Mouse (Mus musculus): Measurements from ENCODE around the gene Camkmt. TPM values are rescaled to one million over a fixed set of nuclear protein-coding genes. Genes with fewer than 3 reads are reported as not detected.

Camkmt gene
- polyA plus RNA-seq, 1 experiment from 2014 or later = 7.0 TPM

- H3K4me3 ChIP-seq (ENCODE audit: low read depth, low read length) = no peak overlapping the region
- no peak overlapping the region for H3K4me2 ChIP-seq
- H3K27me3 ChIP-seq (ENCODE audit: control insufficient read depth, insufficient read depth, low read length) = no peaks in the 10 kb centered on the region
- H3K36me3 ChIP-seq (ENCODE audit: control insufficient read depth, insufficient read depth, low read length) = no peaks in the 10 kb centered on the region
- H3K4me1 ChIP-seq (ENCODE audit: control insufficient read depth, insufficient read depth, low read length) = no peaks in the 10 kb centered on the region
- H3K9me3 ChIP-seq (replicated peaks; ENCODE audit: control insufficient read depth, low read length) = no peaks in the 10 kb centered on the region
- no peak for ATAC-seq (replicated peaks; ENCODE audit: insufficient number of reproducible peaks, low FRiP score, low TSS enrichment)
- 42% methylated on average over 5 of the region's 5 CpGs for whole genome bisulfite sequencing (ENCODE audit: insufficient replicate concordance)
- H3K27ac ChIP-seq (ENCODE audit: low read depth, low read length) = no peak overlapping the region
- no peak overlapping the region for H3K9ac ChIP-seq (ENCODE audit: low read depth, low read length)
Measured at GRCm38 (mm10) chr17:85395502-85395901, 305.1 kb downstream of the Camkmt start.

DNA sequence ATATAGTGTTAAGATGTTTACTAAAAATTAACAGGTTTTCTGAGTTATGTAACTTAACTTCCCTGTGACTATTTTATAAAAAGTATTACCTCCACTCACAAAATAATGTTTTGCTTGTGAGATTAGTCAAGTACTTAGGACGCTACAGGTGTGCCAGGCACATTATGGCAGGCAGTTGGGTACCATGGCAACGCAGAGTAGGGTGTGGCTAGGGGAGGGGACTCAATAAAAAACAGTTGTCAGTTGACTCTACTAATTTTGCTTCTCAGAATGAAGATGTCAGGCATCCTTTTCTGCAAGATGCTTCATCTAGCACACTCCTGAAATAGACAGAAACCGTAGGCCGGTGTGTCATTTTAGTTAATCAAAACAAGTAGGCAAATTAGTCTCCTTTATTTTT, 310.4 kb downstream of the Camkmt start:
- Histone ChIP-seq H3K4me2 (no peak overlapping the region), H3K9me3 (replicated peaks; ENCODE audit: control insufficient read depth, low read length) (no peaks in the 10 kb centered on the region), H3K27me3 (ENCODE audit: control insufficient read depth, insufficient read depth, low read length) (no peaks in the 10 kb centered on the region), H3K36me3 (ENCODE audit: control insufficient read depth, insufficient read depth, low read length) (no peaks in the 10 kb centered on the region), H3K4me1 (ENCODE audit: control insufficient read depth, insufficient read depth, low read length) (no peaks in the 10 kb centered on the region), H3K9ac (ENCODE audit: low read depth, low read length) (no peak overlapping the region), H3K27ac (ENCODE audit: low read depth, low read length) (no peak overlapping the region), H3K4me3 (ENCODE audit: low read depth, low read length) (no peak overlapping the region)
- no peak for ATAC-seq (replicated peaks; ENCODE audit: insufficient number of reproducible peaks, low FRiP score, low TSS enrichment)
- WGBS (ENCODE audit: insufficient replicate concordance) = 80% methylated on average over 4 of the region's 4 CpGs

- Histone ChIP-seq H3K36me3 (ENCODE audit: control insufficient read depth, insufficient read depth, low read length) (no peaks in the 10 kb centered on the region), H3K4me2 (no peak overlapping the region), H3K27me3 (ENCODE audit: control insufficient read depth, insufficient read depth, low read length) (no peaks in the 10 kb centered on the region), H3K4me3 (ENCODE audit: low read depth, low read length) (no peak overlapping the region), H3K9ac (ENCODE audit: low read depth, low read length) (no peak overlapping the region), H3K4me1 (ENCODE audit: control insufficient read depth, insufficient read depth, low read length) (peaks cover 4% of the 10 kb centered on the region; the same call in 1 of the 2 replicates), H3K27ac (ENCODE audit: low read depth, low read length) (no peak overlapping the region), H3K9me3 (replicated peaks; ENCODE audit: control insufficient read depth, low read length) (no peaks in the 10 kb centered on the region)
- WGBS (ENCODE audit: insufficient replicate concordance) = 74% methylated on average over 5 of the region's 5 CpGs
- no peak for ATAC-seq (replicated peaks; ENCODE audit: insufficient number of reproducible peaks, low FRiP score, low TSS enrichment)
Measured at GRCm38 (mm10) chr17:85405161-85405560, 314.8 kb downstream of the Camkmt start.

DNA sequence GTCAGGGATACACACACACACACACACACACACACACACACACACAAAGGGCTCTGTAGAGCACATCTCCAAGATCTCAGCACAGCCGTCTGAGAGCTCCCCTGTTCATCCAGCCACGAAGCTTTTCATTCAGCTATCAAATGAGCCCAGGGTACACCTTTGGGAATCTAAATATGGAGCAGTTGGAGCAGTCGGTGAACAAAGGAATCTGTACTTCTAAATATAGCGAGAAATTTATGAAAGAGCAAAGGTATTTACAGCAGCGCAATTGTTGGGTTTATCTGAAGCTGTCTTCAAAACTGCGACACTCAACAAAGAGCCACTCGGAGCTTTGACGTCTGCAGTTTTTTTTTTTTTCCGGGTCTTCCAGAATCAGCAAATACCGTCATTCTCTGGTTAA, 315.8 kb downstream of the Camkmt start:
- H3K9ac ChIP-seq (ENCODE audit: low read depth, low read length) = no peak overlapping the region
- WGBS (ENCODE audit: insufficient replicate concordance) = 58% methylated on average over 10 of the region's 10 CpGs
- no peak for ATAC-seq (replicated peaks; ENCODE audit: insufficient number of reproducible peaks, low FRiP score, low TSS enrichment)

DNA sequence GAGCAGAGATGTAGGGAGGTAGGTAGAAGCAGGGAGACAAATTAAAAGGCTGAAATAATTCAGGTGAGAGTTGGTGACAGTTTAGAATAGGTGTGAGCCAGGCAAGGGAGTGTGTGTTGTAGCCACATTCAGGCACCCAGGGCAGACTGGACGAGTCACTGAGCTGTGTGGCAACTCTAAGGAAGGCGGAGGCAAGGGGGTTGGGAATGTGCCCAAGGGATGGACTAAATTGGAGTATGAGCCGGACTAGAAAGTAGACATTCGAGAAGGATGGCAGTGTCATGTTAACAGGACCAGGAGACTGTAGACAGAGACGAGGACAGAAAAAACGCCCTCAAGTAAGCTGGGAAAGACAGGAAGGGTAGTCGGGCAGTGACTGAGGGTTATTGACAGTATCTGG, 338.5 kb downstream of the Camkmt start:
- 73% methylated on average over 7 of the region's 7 CpGs for WGBS (ENCODE audit: insufficient replicate concordance)
- H3K9ac ChIP-seq (ENCODE audit: low read depth, low read length) = no peak overlapping the region
- ATAC-seq (replicated peaks; ENCODE audit: insufficient number of reproducible peaks, low FRiP score, low TSS enrichment) = no peak
- H3K4me2 ChIP-seq = no peak overlapping the region
- no peaks in the 10 kb centered on the region for H3K36me3 ChIP-seq (ENCODE audit: control insufficient read depth, insufficient read depth, low read length)
- H3K27ac ChIP-seq (ENCODE audit: low read depth, low read length) = no peak overlapping the region
- no peak overlapping the region for H3K4me3 ChIP-seq (ENCODE audit: low read depth, low read length)
- H3K9me3 ChIP-seq (replicated peaks; ENCODE audit: control insufficient read depth, low read length) = no peaks in the 10 kb centered on the region
- no peaks in the 10 kb centered on the region for H3K27me3 ChIP-seq (ENCODE audit: control insufficient read depth, insufficient read depth, low read length)
- H3K4me1 ChIP-seq (ENCODE audit: control insufficient read depth, insufficient read depth, low read length) = peaks cover 6% of the 10 kb centered on the region

More for the DNA sequence above, 315.8 kb downstream of the Camkmt start:
- H3K27me3 ChIP-seq (ENCODE audit: control insufficient read depth, insufficient read depth, low read length) = no peaks in the 10 kb centered on the region
- no peak overlapping the region for H3K27ac ChIP-seq (ENCODE audit: low read depth, low read length)
- H3K4me3 ChIP-seq (ENCODE audit: low read depth, low read length) = no peak overlapping the region
- H3K4me2 ChIP-seq = no peak overlapping the region
- peaks cover 4% of the 10 kb centered on the region; the same call in 1 of the 2 replicates for H3K4me1 ChIP-seq (ENCODE audit: control insufficient read depth, insufficient read depth, low read length)
- H3K36me3 ChIP-seq (ENCODE audit: control insufficient read depth, insufficient read depth, low read length) = no peaks in the 10 kb centered on the region
- no peaks in the 10 kb centered on the region for H3K9me3 ChIP-seq (replicated peaks; ENCODE audit: control insufficient read depth, low read length)

DNA sequence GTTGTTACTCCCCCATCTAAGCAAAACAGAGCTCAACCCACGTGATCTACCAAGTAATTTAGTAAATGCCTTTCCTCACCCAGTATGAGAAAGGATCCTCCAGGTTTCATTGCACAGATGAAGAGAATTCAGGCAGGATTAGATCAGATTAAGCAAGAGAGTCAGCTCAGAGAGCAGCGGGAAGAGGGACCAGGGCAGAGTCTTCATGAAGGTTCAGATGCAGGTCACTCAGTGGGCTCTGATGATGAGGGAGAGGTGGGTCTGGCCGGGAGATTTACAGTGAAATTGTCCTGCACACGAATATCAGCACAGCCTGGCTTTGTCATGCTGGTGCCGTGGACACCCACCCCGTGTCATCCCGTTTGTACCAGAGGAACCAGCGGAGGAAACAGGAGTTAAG, 342.6 kb downstream of the Camkmt start:
- Histone ChIP-seq H3K4me2 (peak overlapping the region; percentile 38), H3K27ac (ENCODE audit: low read depth, low read length) (no peak overlapping the region), H3K9me3 (replicated peaks; ENCODE audit: control insufficient read depth, low read length) (no peaks in the 10 kb centered on the region), H3K36me3 (ENCODE audit: control insufficient read depth, insufficient read depth, low read length) (no peaks in the 10 kb centered on the region), H3K4me1 (ENCODE audit: control insufficient read depth, insufficient read depth, low read length) (peaks cover 6% of the 10 kb centered on the region), H3K4me3 (ENCODE audit: low read depth, low read length) (no peak overlapping the region), H3K9ac (ENCODE audit: low read depth, low read length) (no peak overlapping the region), H3K27me3 (ENCODE audit: control insufficient read depth, insufficient read depth, low read length) (no peaks in the 10 kb centered on the region)
- no peak for ATAC-seq (replicated peaks; ENCODE audit: insufficient number of reproducible peaks, low FRiP score, low TSS enrichment)
- 29% methylated on average over 8 of the region's 8 CpGs for WGBS (ENCODE audit: insufficient replicate concordance)

DNA sequence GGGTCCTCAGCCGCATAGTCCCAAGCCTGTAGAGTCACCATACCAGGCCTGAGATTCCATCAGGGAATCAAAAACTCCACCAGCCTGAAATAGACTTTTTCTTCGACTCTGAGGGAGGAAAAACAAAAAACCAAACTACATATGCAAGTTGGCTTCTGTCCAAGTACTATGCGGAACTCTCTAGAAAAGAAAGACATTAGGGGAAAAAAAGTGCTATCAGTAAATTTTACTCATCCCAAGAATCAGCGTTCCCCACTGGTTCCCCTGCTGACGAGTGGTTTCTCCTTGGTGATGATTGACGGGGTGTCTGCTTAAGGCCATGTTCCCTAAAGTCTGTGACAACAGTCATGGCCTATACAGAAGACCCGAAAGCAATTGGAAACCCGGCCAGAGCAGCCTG, 352.7 kb downstream of the Camkmt start:
- H3K4me2 ChIP-seq = no peak overlapping the region
- H3K36me3 ChIP-seq (ENCODE audit: control insufficient read depth, insufficient read depth, low read length) = no peaks in the 10 kb centered on the region
- H3K9ac ChIP-seq (ENCODE audit: low read depth, low read length) = no peak overlapping the region
- H3K4me3 ChIP-seq (ENCODE audit: low read depth, low read length) = no peak overlapping the region
- H3K9me3 ChIP-seq (replicated peaks; ENCODE audit: control insufficient read depth, low read length) = no peaks in the 10 kb centered on the region
- H3K27ac ChIP-seq (ENCODE audit: low read depth, low read length) = no peak overlapping the region
- WGBS (ENCODE audit: insufficient replicate concordance) = 68% methylated on average over 8 of the region's 8 CpGs
- H3K4me1 ChIP-seq (ENCODE audit: control insufficient read depth, insufficient read depth, low read length) = no peaks in the 10 kb centered on the region
- ATAC-seq (replicated peaks; ENCODE audit: insufficient number of reproducible peaks, low FRiP score, low TSS enrichment) = no peak
- no peaks in the 10 kb centered on the region for H3K27me3 ChIP-seq (ENCODE audit: control insufficient read depth, insufficient read depth, low read length)

- Histone ChIP-seq H3K27me3 (ENCODE audit: control insufficient read depth, insufficient read depth, low read length) (peaks cover 49% of the 10 kb centered on the region), H3K36me3 (ENCODE audit: control insufficient read depth, insufficient read depth, low read length) (no peaks in the 10 kb centered on the region), H3K4me2 (peak overlapping the region; percentile 67), H3K4me3 (ENCODE audit: low read depth, low read length) (peak overlapping the region; percentile 32), H3K9ac (ENCODE audit: low read depth, low read length) (peak overlapping the region; percentile 17; the same call in 1 of the 2 replicates), H3K4me1 (ENCODE audit: control insufficient read depth, insufficient read depth, low read length) (peaks cover 8% of the 10 kb centered on the region; the same call in 1 of the 2 replicates), H3K27ac (ENCODE audit: low read depth, low read length) (no peak overlapping the region), H3K9me3 (replicated peaks; ENCODE audit: control insufficient read depth, low read length) (no peaks in the 10 kb centered on the region)
- WGBS (ENCODE audit: insufficient replicate concordance) = 2% methylated on average over 23 of the region's 23 CpGs
- ATAC-seq (replicated peaks; ENCODE audit: insufficient number of reproducible peaks, low FRiP score, low TSS enrichment) = no peak
Measured at GRCm38 (mm10) chr17:85454419-85454983, 364.1 kb downstream of the Camkmt start.

DNA sequence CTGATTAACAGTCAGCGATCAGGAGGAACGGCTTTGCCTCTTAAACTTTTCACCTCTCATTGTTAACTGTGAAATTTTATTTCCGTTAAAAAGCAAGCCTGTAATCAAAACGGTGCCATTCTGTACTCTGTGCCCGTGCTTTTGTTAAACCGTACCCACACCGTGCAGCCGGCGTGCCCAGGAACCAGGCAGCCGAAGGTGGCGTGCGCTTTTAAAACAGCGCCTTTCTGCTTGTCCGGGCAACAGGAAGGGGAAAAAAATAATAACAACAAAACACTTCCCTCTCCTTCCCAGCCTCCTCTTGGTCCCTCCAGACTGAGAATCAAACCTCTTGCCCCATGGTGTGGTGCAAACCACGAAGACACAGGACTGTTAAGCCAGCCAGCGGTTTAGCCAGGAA, 364.7 kb downstream of the Camkmt start:
- ATAC-seq (replicated peaks; ENCODE audit: insufficient number of reproducible peaks, low FRiP score, low TSS enrichment) = no peak
- Histone ChIP-seq H3K4me3 (ENCODE audit: low read depth, low read length) (peak overlapping the region; percentile 32), H3K4me2 (peak overlapping the region; percentile 67)

More for the DNA sequence above, 364.7 kb downstream of the Camkmt start:
- Histone ChIP-seq H3K9ac (ENCODE audit: low read depth, low read length) (no peak overlapping the region), H3K9me3 (replicated peaks; ENCODE audit: control insufficient read depth, low read length) (no peaks in the 10 kb centered on the region), H3K27ac (ENCODE audit: low read depth, low read length) (no peak overlapping the region), H3K27me3 (ENCODE audit: control insufficient read depth, insufficient read depth, low read length) (peaks cover 52% of the 10 kb centered on the region), H3K36me3 (ENCODE audit: control insufficient read depth, insufficient read depth, low read length) (no peaks in the 10 kb centered on the region), H3K4me1 (ENCODE audit: control insufficient read depth, insufficient read depth, low read length) (peaks cover 8% of the 10 kb centered on the region; the same call in 1 of the 2 replicates)
- 1% methylated on average over 16 of the region's 16 CpGs for WGBS (ENCODE audit: insufficient replicate concordance)
